Mouse (Mus musculus) yolk sac, embryonic 10.5 days (tissue): ENCODE data around the gene Hypk.

ENCODE experiments used
- DNase-seq: peaks from one replicate; pipeline ENCODE4 v3.0.0-alpha.2; 2017; ENCODE audit warnings: low spot score

Hypk gene

GRCm38 (mm10) chr2:121452990-121453389, at the start of gene Hypk:
Hypk (plus strand) TSS chr2:121453290.
- DNase-seq: no peak

DNA sequence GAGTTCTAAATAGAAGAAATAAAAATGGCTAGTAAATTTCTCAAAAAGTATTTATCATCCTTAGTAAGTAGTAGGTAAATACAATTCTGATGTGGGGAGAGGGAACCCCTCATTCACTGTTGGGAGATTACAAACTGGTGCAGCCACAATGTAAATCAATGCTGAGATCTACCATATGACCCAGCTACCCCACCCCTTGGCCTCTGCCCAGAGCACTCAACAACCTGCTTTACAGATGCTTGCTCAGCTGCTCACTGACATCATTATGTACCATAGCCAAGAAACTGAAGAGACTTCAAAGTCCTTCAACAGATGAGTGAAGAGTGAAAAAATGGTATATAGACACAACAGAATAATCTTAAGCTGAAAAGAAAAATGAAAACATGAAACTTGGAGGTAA, 49.8 kb upstream of the Hypk start:
- no peak for DNase-seq

- DNase-seq: peak; percentile 13
Observed at GRCm38 (mm10) chr2:121408160-121408559, 44.9 kb upstream of the Hypk start.

DNA sequence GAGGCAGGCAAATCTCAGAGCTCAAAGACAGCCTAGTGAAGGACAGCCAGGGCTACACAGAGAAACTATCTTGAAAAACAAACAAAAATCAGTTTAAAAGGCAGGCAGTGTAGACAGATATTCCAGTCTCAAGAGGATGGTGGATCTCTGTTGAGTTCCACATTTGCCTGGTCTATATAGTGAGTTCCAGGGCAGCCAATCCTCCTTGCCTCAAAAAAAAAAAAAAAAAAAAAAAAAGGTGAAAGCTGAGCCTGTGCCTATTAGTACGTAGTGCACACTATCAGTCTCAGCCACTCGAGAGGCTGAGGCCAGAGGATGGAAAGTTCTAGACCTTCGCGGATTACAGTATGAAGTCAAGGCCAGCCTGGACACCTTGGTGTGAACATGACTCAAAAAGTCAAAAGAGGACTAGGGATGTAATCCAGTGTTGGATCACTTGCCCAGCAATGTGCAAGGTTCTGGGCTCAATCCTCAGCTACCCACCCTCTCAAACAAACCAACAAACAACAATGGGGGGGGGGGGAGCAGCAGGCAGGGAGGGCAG, 40.2 kb upstream of the Hypk start:
- no peak for DNase-seq

DNA sequence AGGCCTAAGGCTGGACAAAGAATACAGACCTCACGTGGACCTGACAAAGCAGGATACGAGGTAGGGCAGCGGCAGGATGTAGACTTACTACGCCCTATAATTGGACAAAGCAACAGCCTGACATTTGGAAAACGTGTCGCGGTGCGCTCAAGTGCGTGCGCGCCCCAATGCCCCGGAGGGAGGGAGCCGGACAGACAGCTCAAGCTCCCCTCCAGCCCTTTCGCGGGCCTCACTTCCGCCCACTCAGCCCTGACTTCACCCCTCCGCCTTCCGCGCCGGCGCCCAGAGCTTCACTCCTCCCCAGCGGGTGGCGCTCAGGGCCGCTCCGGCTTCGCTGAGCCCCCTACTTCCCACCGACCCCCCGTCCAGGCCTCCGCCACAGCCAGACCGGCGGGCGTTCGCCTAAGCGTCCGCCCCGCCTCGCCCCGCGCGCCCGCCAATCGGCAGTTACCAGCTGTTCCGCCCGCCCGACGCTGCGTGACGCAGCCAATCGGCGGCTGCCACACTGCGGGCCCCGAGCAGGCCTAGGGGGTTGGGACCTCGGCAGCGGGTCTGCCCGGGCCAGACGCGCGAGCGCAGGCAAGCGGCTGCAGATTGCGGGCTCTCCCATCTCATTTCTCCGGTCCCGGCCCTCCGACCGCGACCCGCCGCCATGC, 39.6 kb upstream of the Hypk start, which contains the start of the genes Pdia3 and Catsper2:
TSS of gene Pdia3 (plus strand) at position 389 of the 656 bp plus-strand sequence.
TSS of gene Catsper2 (minus strand) at position 406 of the 656 bp plus-strand sequence.
- DNase-seq: peak; percentile 98

DNA sequence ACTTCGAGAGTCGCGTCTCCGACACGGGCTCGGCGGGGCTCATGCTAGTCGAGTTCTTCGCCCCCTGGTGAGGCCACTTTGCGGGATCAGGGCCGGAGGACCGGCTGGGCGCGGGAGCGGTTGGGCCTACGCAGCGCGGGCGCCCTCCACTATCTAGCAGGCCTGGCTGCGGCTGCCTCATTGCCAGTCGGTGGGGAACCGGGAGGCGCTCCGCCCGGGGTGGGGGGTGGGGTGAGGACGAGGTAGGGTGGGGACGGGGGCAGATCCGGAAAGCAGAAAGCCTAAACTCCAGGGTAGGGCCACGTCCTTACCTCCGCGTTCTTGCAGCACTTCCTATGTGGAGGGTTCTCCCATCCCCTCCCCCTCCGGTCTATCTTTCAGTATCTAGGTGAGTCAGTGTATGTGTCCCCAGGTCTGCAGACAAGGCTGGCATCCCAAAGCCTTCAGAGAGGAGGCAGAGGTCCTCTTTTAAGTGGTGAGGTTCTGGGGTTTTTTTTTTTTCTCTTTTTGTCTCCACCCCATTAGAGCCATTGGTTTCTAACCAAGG, 38.9 kb upstream of the Hypk start:
- DNase-seq: peak; percentile 75

DNA sequence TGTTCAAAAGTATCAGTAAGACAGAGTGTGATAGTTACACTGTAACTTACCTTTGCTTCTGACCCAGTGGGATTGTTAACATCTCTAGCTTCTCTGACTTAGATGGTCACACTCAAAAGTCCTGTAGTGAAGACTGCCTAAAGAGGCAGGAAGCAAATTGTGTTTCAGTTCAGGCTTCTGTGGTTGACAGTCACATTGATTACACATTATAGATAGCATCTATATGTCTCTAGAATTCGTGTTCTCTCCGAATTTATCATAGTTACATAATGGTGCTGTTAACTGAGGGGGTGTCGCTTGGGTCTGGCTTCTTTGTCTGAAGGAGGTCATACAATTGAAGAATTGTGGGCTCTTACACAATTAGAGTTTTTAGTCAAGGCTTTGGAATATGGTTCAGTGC, 38.0 kb upstream of the Hypk start:
- DNase-seq: no peak

DNA sequence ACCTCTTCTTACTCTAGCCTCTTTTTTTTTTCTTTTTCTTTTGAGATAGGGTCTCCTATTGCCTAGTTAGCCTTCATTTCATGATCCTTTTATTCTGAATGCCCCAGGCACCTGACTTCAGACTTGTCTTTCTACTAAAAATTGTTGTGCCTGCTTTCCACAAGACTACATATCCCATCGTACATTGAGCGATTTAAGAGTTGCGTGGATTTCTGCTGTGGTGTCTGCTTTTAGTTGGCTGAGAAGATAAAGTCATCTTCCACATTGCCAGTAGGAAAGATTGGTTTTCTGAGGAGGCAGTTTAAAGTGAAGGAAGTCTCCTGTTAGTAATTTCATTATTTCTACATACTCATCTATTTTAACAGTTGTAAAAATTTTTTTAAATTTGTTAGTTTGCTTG, 37.5 kb upstream of the Hypk start:
- DNase-seq: no peak

GRCm38 (mm10) chr2:121416356-121416755, 36.7 kb upstream of the Hypk start:
- DNase-seq: no peak

- DNase-seq: no peak
Observed at GRCm38 (mm10) chr2:121418476-121418875, 34.6 kb upstream of the Hypk start.

DNA sequence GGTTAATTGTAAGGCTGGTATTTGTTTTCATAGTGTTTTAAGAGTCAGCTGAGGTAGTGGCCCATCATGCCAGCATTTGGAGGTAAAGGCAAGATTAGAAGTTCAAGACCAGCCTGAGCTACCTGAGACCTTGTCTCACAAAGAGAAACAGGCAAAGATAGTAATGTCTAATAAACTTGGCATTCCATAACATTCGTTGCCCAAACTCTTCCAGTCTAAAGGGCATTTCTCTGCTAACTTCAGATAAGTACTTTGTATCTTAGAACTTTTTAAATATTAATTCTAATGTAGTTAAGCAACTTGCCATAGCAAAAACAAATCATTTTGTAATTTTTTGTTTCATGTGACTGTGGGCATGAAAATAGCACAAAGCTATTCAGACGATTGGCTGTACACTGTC, 29.9 kb upstream of the Hypk start:
- no peak for DNase-seq

GRCm38 (mm10) chr2:121425890-121426289, 27.2 kb upstream of the Hypk start:
- DNase-seq: no peak

DNA sequence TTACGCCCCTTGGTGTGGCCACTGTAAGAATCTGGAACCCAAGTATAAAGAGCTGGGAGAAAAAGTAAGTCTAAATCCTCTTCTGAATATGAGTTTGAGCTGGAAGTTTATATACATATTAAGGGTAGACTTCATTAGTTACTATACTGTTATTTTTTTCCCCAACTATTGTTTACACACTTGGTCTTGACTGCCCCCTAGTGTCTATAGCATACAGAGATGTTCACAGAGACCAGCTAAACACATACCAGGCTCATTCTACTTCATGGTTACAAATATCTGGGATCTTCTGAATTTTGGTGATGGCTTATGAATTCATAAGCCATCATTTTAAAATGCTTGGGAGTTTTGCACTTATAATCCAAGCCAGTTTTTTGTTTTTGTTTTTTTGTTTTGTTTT, 18.2 kb upstream of the Hypk start:
- no peak for DNase-seq

DNA sequence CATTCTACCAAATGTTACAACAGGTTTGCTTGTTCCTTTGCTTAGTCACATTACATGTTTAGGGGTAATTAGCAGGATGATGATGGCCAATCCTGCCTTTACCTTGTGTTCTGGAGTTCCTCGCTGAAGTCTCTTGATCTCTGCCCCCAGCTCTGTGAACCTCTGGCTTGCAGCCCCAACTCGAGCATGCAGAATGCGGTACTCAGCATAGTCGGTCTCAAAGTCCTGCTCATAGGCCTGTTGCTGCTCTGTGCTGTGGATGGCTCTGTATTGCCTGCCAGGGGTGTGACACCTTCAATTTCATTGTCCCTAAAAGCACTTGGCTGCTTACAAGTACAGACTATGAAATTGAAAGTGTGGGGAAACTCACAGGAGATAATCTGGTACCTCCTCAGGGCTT, 13.3 kb upstream of the Hypk start:
- peak; percentile 54 for DNase-seq

- no peak for DNase-seq
Observed at GRCm38 (mm10) chr2:121440834-121441605, 12.1 kb upstream of the Hypk start.

GRCm38 (mm10) chr2:121441800-121442199, 11.3 kb upstream of the Hypk start:
- no peak for DNase-seq

DNA sequence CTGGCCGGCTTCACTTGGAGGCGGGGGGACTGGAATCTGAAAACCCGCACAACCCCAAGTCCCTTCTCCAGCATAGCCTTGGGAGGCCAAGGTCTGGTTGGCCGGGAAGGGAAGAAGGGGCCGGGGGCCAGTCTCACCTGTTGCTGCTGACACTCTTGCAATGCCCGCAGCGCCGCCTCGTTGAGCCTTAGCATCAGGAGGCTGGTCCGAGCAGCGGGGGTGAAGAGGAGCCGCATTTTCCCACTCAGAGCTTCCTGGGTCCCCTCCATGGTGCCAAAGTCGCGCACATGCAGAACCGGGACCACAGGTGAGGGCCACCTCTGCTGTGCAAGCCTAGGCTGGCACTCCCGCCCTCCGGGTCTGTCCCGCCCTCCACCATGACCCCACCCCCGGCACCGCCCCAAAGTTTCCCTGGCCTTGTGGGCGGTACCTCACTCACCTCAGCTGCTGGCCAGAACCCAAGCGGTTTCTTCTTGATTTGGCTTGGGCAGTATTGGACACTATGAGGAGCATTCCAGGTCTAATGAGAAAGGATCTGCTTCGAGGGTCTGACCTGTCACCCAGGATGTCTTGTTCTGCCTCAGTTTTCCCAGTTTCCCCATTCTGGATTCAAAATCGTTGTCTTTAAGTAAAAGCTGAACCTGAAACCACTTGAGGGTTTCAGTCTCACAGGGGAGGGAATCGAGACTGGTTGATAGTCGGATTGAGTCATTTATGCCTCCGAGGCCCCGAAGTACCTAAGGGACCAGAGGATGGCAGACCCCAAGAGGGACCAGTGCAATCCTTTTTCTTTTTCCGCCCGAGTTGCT, 10.6 kb upstream of the Hypk start:
- peak; percentile 88 for DNase-seq

GRCm38 (mm10) chr2:121443068-121443349, 10.1 kb upstream of the Hypk start:
- DNase-seq: no peak

DNA sequence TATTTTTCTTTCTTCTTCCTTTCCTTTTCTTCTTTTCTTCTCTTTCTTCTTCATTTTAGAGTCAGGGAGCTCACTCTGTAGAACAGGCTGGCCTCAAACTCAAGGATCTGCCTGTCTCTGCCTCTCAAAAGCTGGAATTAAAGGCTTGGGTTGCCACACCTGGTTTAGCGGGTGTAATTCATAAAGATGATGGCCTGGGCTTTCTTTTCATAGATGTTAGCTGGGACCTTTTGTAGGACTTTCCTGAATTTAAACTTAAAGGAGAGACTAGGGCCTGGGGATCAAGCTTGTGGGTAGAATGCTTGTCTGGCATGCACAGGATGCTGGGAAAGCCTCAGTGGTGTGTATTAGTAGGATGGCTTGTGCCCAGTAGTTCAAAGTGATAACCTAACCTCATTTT, 8.9 kb upstream of the Hypk start, which contains the start of gene Ell3:
TSS of gene Ell3 (minus strand) at position 101 of the 400 bp plus-strand sequence.
- no peak for DNase-seq

DNA sequence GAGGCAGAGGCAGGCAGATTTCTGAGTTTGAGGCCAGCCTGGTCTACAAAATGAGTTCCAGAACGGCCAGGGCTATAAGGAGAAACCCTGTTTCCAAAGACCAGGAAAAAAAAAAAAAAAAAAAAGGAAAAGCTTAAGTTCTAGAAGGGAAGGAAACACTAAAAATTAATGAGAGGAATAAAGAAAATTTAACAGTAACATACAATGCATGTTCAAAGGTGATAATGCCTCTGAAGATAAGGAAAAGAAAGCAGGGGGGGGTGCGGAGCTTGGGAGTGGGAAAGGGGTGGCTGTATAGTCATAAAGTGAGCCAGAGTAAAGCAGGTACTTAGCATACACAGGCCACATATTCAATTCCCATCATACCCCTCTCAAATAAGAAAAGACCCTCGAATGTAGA, 8.0 kb upstream of the Hypk start:
- no peak for DNase-seq

GRCm38 (mm10) chr2:121446506-121446905, 6.6 kb upstream of the Hypk start:
- DNase-seq: no peak

- no peak for DNase-seq
Observed at GRCm38 (mm10) chr2:121447006-121447405, 6.1 kb upstream of the Hypk start.
